Mouse (Mus musculus) splenic B cell, adult 2 months (primary cell): ENCODE measurements around the gene Trir.

ENCODE experiments used
- DNase-seq: peaks from one replicate; pipeline ENCODE4 v3.0.0-alpha.2; 2011; ENCODE audit warnings: low read depth, low spot score
- H3K27me3 ChIP-seq: 2 replicates; pipeline ENCODE4 v1.6.1; 2012; ENCODE audit warnings: mild to moderate bottlenecking, low read length, moderate library complexity, mixed read lengths; ENCODE audit not compliant: control insufficient read depth, poor library complexity, insufficient read depth, severe bottlenecking
- H3K36me3 ChIP-seq: 2 replicates; pipeline ENCODE4 v1.6.1; 2012; ENCODE audit warnings: mild to moderate bottlenecking, low read length, moderate library complexity, mixed read lengths; ENCODE audit not compliant: control insufficient read depth, poor library complexity, insufficient read depth, severe bottlenecking

The Trir gene

GRCm38 (mm10) chr8:85074617-85075016, 48.0 kb downstream of the Trir start:
- DNase-seq = no peak
- no peaks in the 10 kb centered on the region for H3K27me3 ChIP-seq

GRCm38 (mm10) chr8:85076001-85076400, 49.4 kb downstream of the Trir start:
- no peaks in the 10 kb centered on the region for H3K27me3 ChIP-seq
- no peak for DNase-seq
- peaks cover 8% of the 10 kb centered on the region for H3K36me3 ChIP-seq

More at GRCm38 (mm10) chr8:85074617-85075016, 48.0 kb downstream of the Trir start:
- peaks cover 8% of the 10 kb centered on the region for H3K36me3 ChIP-seq

- peak; percentile 90 for DNase-seq
- no peaks in the 10 kb centered on the region for H3K27me3 ChIP-seq
- H3K36me3 ChIP-seq = peaks cover 8% of the 10 kb centered on the region
These were observed 50.4 kb downstream of the Trir start for GRCm38 (mm10) chr8:85076993-85077392.
